Mouse (Mus musculus) MEL (cell line): ENCODE measurements around the gene Ciz1. TPM values are rescaled to one million over a fixed set of nuclear protein-coding genes. Genes with fewer than 3 reads are reported as not detected.

Experiments
- DNase-seq: peaks from one replicate; pipeline ENCODE4 v3.0.0; 2011; ENCODE audit warnings: low read depth, low spot score
- H3K27ac ChIP-seq: 2 replicates; pipeline ENCODE4 v1.5.1; 2012; ENCODE audit warnings: low read depth, mild to moderate bottlenecking, control low read depth, low read length, moderate library complexity; ENCODE audit not compliant: control insufficient read depth
- H3K27me3 ChIP-seq, 2 experiments: fragments of 150-350 bp in 1 of 2; sonication (generic) in 1 of 2; 2 replicates each; pipeline ENCODE4 v1.6.1; 2012; ENCODE audit warnings: low read length in 2 of 2, mild to moderate bottlenecking in 2 of 2, improper control_type of control experiment in 1 of 2, moderate library complexity in 1 of 2; ENCODE audit not compliant: insufficient read depth in 2 of 2, control insufficient read depth in 1 of 2
- H3K36me3 ChIP-seq, 2 experiments: 2 replicates each; pipeline ENCODE4 v1.6.1; 2012 to 2014; ENCODE audit warnings: low read length in 2 of 2, improper control_type of control experiment in 1 of 2, inconsistent platforms in 1 of 2, mild to moderate bottlenecking in 1 of 2; ENCODE audit not compliant: insufficient read depth in 2 of 2, control insufficient read depth in 1 of 2
- H3K4me1 ChIP-seq, 2 experiments: fragments of 150-350 bp in 1 of 2; sonication (generic) in 1 of 2; 2 replicates each; pipeline ENCODE4 v1.6.1; 2012; ENCODE audit warnings: low read length in 2 of 2, improper control_type of control experiment in 1 of 2, mild to moderate bottlenecking in 1 of 2; ENCODE audit not compliant: insufficient read depth in 2 of 2, control insufficient read depth in 1 of 2
- H3K4me3 ChIP-seq, 2 experiments: fragments of 150-350 bp in 1 of 2; sonication (generic) in 1 of 2; 2 replicates each; pipeline ENCODE4 v1.5.1; 2012; ENCODE audit warnings: low read depth in 2 of 2, low read length in 2 of 2, mild to moderate bottlenecking in 2 of 2, moderate library complexity in 2 of 2, control low read depth in 1 of 2, improper control_type of control experiment in 1 of 2; ENCODE audit not compliant: control insufficient read depth in 1 of 2, insufficient read depth in 1 of 2
- H3K79me2 ChIP-seq: 2 replicates; pipeline ENCODE4 v1.6.1; 2012; ENCODE audit warnings: mild to moderate bottlenecking, low read length, moderate library complexity; ENCODE audit not compliant: control insufficient read depth, poor library complexity, insufficient read depth
- H3K9ac ChIP-seq: 2 replicates; pipeline ENCODE4 v1.6.1; 2012; ENCODE audit warnings: low read depth, mild to moderate bottlenecking, control low read depth, low read length, moderate library complexity; ENCODE audit not compliant: control insufficient read depth, poor library complexity, severe bottlenecking
- H3K9me3 ChIP-seq: fragments of 150-350 bp; sonication (generic); replicated peaks from 2 replicates; pipeline ENCODE4 v1.6.1; 2012; ENCODE audit warnings: mild to moderate bottlenecking, low read length, improper control_type of control experiment, moderate library complexity; ENCODE audit not compliant: insufficient read depth
- BHLHE40 ChIP-seq: IDR thresholded peaks from 2 replicates; pipeline ENCODE4 v1.6.1; 2012; ENCODE audit warnings: low read depth, mild to moderate bottlenecking, inconsistent platforms, low read length, improper control_type of control experiment, borderline replicate concordance
- CHD2 ChIP-seq: IDR thresholded peaks from 2 replicates; pipeline ENCODE4 v1.6.1; 2011; ENCODE audit warnings: low read length, improper control_type of control experiment
- CTCF ChIP-seq, 3 experiments: IDR thresholded peaks in 2 of 3; conservative IDR thresholded peaks in 1 of 3; 2 replicates each; pipeline ENCODE4 v1.5.1; 2011 to 2012; ENCODE audit warnings: low read length in 3 of 3, low read depth in 2 of 3, mild to moderate bottlenecking in 2 of 3, improper control_type of control experiment in 1 of 3, inconsistent platforms in 1 of 3, mixed read lengths in 1 of 3, moderate library complexity in 1 of 3; ENCODE audit not compliant: control insufficient read depth in 1 of 3, insufficient read depth in 1 of 3, poor library complexity in 1 of 3, severe bottlenecking in 1 of 3
- EP300 ChIP-seq, 2 experiments: IDR thresholded peaks; 2 replicates each; pipeline ENCODE4 v1.6.1; 2011; ENCODE audit warnings: improper control_type of control experiment in 2 of 2, low read length in 2 of 2, low read depth in 1 of 2, mild to moderate bottlenecking in 1 of 2
- GABPA ChIP-seq: IDR thresholded peaks from 2 replicates; pipeline ENCODE4 v1.6.1; 2012; ENCODE audit warnings: low read depth, mild to moderate bottlenecking, inconsistent platforms, low read length, improper control_type of control experiment, moderate library complexity
- GATA1 ChIP-seq: IDR thresholded peaks from 2 replicates; pipeline ENCODE4 v1.6.1; 2011; ENCODE audit warnings: low read depth, low read length, improper control_type of control experiment
- JUND ChIP-seq: IDR thresholded peaks from 2 replicates; pipeline ENCODE4 v1.6.1; 2011; ENCODE audit warnings: low read depth, mild to moderate bottlenecking, improper control_type of control experiment, low read length
- MAFK ChIP-seq: IDR thresholded peaks from 2 replicates; pipeline ENCODE4 v1.6.1; 2011; ENCODE audit warnings: low read depth, mild to moderate bottlenecking, low read length, improper control_type of control experiment, borderline replicate concordance
- MAX ChIP-seq: IDR thresholded peaks from 2 replicates; pipeline ENCODE4 v1.6.1; 2011; ENCODE audit warnings: low read length, improper control_type of control experiment
- MEF2A ChIP-seq: IDR thresholded peaks from 2 replicates; pipeline ENCODE4 v1.6.1; 2014; ENCODE audit warnings: low read depth, mild to moderate bottlenecking, inconsistent platforms, low read length, improper control_type of control experiment; ENCODE audit not compliant: poor library complexity, insufficient replicate concordance, severe bottlenecking; ENCODE audit errors: extremely low read depth
- MXI1 ChIP-seq: IDR thresholded peaks from 2 replicates; pipeline ENCODE4 v1.6.1; 2011; ENCODE audit warnings: mild to moderate bottlenecking, low read depth, low read length, improper control_type of control experiment
- NELFE ChIP-seq: IDR thresholded peaks from 2 replicates; pipeline ENCODE4 v1.6.1; 2011; ENCODE audit warnings: low read depth, low read length, improper control_type of control experiment
- POLR2AphosphoS2 ChIP-seq: IDR thresholded peaks from 2 replicates; pipeline ENCODE4 v1.6.1; 2011; ENCODE audit warnings: low read length, improper control_type of control experiment
- POLR2AphosphoS5 ChIP-seq: IDR thresholded peaks from 2 replicates; pipeline ENCODE4 v1.6.1; 2012; ENCODE audit warnings: low read depth, borderline replicate concordance, mild to moderate bottlenecking, inconsistent platforms, low read length, moderate library complexity, mixed read lengths
- RAD21 ChIP-seq: IDR thresholded peaks from 2 replicates; pipeline ENCODE4 v1.6.1; 2011; ENCODE audit warnings: mild to moderate bottlenecking, low read depth, low read length, improper control_type of control experiment
- SIN3A ChIP-seq: IDR thresholded peaks from 2 replicates; pipeline ENCODE4 v1.6.1; 2012; ENCODE audit warnings: low read length, improper control_type of control experiment, inconsistent platforms
- TAL1 ChIP-seq: IDR thresholded peaks from 2 replicates; pipeline ENCODE4 v1.6.1; 2012; ENCODE audit warnings: mild to moderate bottlenecking, inconsistent platforms, low read length, moderate library complexity, mixed read lengths
- UBTF ChIP-seq: IDR thresholded peaks from 2 replicates; pipeline ENCODE4 v1.6.1; 2012; ENCODE audit warnings: low read depth, mild to moderate bottlenecking, inconsistent platforms, low read length, improper control_type of control experiment, moderate library complexity, borderline replicate concordance; ENCODE audit not compliant: insufficient read depth
- USF1 ChIP-seq: IDR thresholded peaks from 2 replicates; pipeline ENCODE4 v1.6.1; 2014; ENCODE audit warnings: low read depth, mild to moderate bottlenecking, inconsistent platforms, low read length, improper control_type of control experiment, moderate library complexity
- USF2 ChIP-seq, 2 experiments: IDR thresholded peaks; 2 replicates each; pipeline ENCODE4 v1.6.1; 2011 to 2012; ENCODE audit warnings: improper control_type of control experiment in 2 of 2, low read length in 2 of 2, borderline replicate concordance in 1 of 2, inconsistent platforms in 1 of 2, low read depth in 1 of 2, mild to moderate bottlenecking in 1 of 2; ENCODE audit not compliant: insufficient read depth in 1 of 2
- ZC3H11A ChIP-seq: IDR thresholded peaks from 2 replicates; pipeline ENCODE4 v1.6.1; 2012; ENCODE audit warnings: low read depth, mild to moderate bottlenecking, inconsistent platforms, low read length, improper control_type of control experiment
- ZMIZ1 ChIP-seq: IDR thresholded peaks from 2 replicates; pipeline ENCODE4 v1.6.1; 2012; ENCODE audit warnings: low read depth, mild to moderate bottlenecking, inconsistent platforms, low read length, improper control_type of control experiment, moderate library complexity
- polyA plus RNA-seq, 2 experiments: library from polyadenylated mRNA; stranded (reverse) in 1 of 2; unstranded in 1 of 2; fragments of >175 nt in 1 of 2; fragments of >200 nt in 1 of 2; gene quantifications; 2 replicates each; pipeline versions ENCODE4 v1.2.1 to v1.2.4; 2012; ENCODE audit warnings: low replicate concordance in 2 of 2, low read depth in 1 of 2; ENCODE audit not compliant: insufficient read length in 2 of 2, insufficient read depth in 1 of 2, missing spikeins in 1 of 2
- total RNA-seq: library from RNA; depleted of rRNA; stranded (reverse); fragments of 300-350 nt; gene quantifications from 2 replicates; pipeline ENCODE4 v1.2.3, GENCODE M21; 2012

Gene Ciz1
- total and polyA plus RNA-seq, 3 experiments: 20.7 to 99.8 TPM; not detected in 1

- Histone ChIP-seq H3K36me3 (peaks cover 0 to 4% of the 10 kb centered on the region in 2 experiments; a peak in 2 of 4 replicates), H3K79me2 (no peaks in the 10 kb centered on the region), H3K4me1 (peaks cover 4 to 9% of the 10 kb centered on the region in 2 experiments; a peak in 3 of 4 replicates), H3K9ac (no peak overlapping the region), H3K27ac (no peak overlapping the region), H3K27me3 (no peaks in the 10 kb centered on the region), H3K4me3 (no peak overlapping the region), H3K9me3 (no peaks in the 10 kb centered on the region)
- DNase-seq: no peak
- TF ChIP-seq ZC3H11A (no peak), EP300 (IDR thresholded peaks at IDR 0.05; ENCODE audit: low read depth in 1 of 2, low read length in 2 of 2) (no peak), BHLHE40 (no peak), GABPA (no peak), SIN3A (no peak), NELFE (no peak), TAL1 (no peak), MEF2A (no peak), ZMIZ1 (no peak), UBTF (no peak), MAX (no peak), JUND (no peak), MAFK (no peak), POLR2AphosphoS5 (no peak), RAD21 (no peak), CHD2 (no peak), POLR2AphosphoS2 (no peak), GATA1 (no peak), CTCF (IDR thresholded peaks at IDR 0.05 in 2 of 3, conservative IDR thresholded peaks at IDR 0.05 in 1 of 3; ENCODE audit: control insufficient read depth in 1 of 3, insufficient read depth in 1 of 3, low read depth in 2 of 3, low read length in 3 of 3, poor library complexity in 1 of 3, severe bottlenecking in 1 of 3) (no peak)
These were observed 1.6 kb upstream of the Ciz1 start for GRCm38 (mm10) chr2:32350471-32351051.

GRCm38 (mm10) chr2:32351471-32351961, 611 bp upstream of the Ciz1 start:
- H3K9me3 ChIP-seq: no peaks in the 10 kb centered on the region
- no peaks in the 10 kb centered on the region for H3K27me3 ChIP-seq
- H3K4me3 ChIP-seq: no peak overlapping the region
- H3K79me2 ChIP-seq: no peaks in the 10 kb centered on the region
- DNase-seq: no peak
- no peak overlapping the region for H3K9ac ChIP-seq
- no peak for TF ChIP-seq MXI1
- TF ChIP-seq JUND: no peak
- TF ChIP-seq USF1: peak; percentile 40; the same call in 1 of the 2 replicates
- TF ChIP-seq USF2 (IDR thresholded peaks at IDR 0.05; ENCODE audit: borderline replicate concordance in 1 of 2, insufficient read depth in 1 of 2, low read depth in 1 of 2, low read length in 2 of 2): no peak
- no peak for TF ChIP-seq POLR2AphosphoS2
- peaks cover 0 to 4% of the 10 kb centered on the region in 2 experiments; a peak in 2 of 4 replicates for H3K36me3 ChIP-seq
- no peak overlapping the region for H3K27ac ChIP-seq
- peaks cover 4 to 9% of the 10 kb centered on the region in 2 experiments; a peak in 3 of 4 replicates for H3K4me1 ChIP-seq
